Mouse (Mus musculus) fat pad, adult 2 months (tissue): ENCODE measurements around the gene Iqcf5.

Source experiments
- DNase-seq: peaks from one replicate; pipeline ENCODE4 v3.0.0-alpha.2; 2011; ENCODE audit warnings: low read depth, low spot score; ENCODE audit errors: extremely low read depth

Iqcf5 gene

DNA sequence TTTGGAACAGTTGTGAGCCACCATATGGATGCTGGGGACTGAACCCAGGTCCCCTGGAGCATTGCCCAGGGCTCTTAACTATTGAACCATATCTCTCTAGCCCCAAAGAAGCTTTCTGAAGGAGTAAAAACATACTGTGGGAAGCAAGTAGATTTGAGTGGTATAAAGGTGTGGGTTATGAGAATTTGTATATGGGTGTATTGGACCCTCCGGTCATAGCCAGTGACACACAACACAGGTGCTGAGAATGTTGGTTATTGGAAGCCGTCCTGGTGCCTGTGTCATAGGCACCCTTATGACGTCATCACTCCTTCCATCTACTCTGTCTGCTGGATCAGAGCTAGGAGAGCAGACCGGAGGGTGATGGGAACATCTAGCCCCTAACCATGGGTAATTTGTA, at the start of gene Iqcf5:
TSS of gene Iqcf5 (plus strand) at position 301 of the 400 bp plus-strand sequence.
- DNase-seq: no peak

DNA sequence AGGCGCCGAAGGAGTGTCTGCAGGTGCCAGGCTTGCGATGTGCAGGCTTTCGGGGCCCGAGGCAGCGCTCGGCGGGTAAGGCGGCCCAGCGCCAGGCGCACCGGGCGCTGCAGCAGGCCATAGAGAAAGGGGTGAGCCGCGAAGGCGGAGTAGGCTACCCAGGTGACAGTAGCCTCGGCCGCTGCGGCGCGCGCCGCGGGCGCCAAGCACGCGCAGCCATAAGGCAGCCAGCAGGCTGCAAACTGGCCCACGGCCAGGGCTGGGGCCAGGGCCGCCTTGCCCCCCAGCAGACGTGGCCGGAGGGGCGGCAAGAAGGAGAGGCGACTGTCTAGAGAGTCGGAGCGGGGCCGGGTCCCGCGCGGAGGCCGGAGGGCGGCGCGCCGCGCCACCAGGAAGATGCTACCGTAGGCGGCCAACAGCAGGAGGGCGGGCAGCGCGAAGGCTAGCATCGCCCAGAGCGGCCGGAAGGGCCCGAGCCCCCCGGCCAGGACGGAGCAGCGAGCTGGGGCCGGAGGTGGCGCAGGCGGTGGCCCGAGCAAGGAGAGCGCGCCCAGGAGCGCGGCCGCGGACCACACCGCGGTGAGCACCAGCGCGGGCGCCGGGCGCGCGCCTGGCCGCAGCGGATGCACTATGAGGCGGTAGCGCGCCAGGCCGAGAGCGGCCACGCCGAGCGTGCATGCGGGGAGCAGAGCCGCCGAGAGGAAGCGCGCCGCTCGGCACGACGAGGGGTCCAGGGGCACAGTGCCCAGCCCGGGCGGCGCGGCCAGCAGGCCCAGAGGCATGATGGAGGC, 49.4 kb upstream of the Iqcf5 start:
- DNase-seq: no peak

DNA sequence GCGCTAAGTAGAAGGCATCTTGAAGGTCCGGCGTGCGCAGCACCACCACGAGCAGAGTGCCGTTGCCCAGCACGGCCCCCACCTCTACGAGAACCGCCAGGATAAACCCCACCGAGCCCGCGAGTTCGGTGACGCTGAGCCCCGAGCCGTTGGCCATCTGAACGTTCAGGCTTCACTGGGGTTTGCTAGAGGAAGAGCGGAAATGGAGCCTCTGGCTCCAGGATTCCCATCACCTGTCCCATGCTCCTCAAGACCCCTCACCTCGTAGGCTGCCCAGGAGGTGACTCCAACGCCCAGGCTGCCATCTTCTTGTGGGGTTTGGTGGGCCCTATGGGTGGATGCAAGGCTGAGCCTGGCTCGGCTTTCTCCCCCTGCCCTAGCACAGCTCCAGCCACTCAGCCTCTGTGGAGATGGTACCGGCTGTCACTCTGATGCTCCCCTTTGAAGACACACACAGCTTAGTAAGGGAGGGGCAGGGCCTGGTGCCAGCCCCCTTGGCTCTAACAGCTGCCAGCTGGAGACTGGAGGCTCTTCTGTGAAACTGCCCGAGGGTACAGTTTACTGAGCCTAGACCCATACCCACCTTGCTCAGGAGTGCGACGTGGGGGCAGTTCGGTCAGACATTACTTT, 48.7 kb upstream of the Iqcf5 start, which contains the start of gene Gpr62:
TSS of gene Gpr62 (minus strand) at position 368 of the 630 bp plus-strand sequence.
- no peak for DNase-seq

GRCm38 (mm10) chr9:106466721-106467120, 47.7 kb upstream of the Iqcf5 start:
- DNase-seq: no peak

DNA sequence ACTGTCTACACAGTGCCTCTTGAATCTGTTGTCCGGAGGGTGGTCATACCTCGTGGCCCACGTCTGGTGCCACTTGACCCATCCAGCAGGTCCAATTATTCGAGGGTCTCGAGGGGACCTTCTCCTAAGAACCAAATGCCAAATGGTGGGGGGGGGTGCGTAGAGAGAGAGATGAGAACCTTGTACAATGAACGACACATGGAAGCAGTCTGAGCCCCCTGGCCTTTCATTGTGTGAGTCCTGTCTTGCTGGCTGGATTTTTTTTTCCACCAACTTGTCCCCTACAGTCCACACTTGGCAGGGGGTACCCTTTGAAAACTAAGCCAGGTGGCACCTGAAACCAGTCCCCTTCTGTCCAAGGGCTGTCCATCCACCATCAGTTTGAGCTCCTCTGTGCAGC, 46.6 kb upstream of the Iqcf5 start:
- DNase-seq: no peak

DNA sequence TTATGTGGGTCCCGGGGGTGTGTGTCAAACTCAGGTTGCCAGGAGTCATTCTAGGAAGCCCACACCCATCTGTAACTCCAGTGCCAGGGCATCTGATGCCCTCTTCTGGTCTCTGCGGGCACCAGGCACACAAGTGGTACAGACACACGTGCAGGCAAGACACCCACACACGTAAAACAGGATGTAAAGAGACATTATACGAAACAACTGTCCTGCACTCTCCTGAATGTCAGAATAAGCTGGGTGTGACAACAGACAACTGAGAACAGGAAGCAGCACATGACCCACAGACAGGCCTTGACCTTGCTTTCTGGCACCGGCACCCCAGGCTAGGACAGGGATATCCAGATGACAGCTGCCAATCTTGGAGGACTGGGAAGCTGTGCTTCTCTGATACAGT, 45.1 kb upstream of the Iqcf5 start:
- DNase-seq: no peak

DNA sequence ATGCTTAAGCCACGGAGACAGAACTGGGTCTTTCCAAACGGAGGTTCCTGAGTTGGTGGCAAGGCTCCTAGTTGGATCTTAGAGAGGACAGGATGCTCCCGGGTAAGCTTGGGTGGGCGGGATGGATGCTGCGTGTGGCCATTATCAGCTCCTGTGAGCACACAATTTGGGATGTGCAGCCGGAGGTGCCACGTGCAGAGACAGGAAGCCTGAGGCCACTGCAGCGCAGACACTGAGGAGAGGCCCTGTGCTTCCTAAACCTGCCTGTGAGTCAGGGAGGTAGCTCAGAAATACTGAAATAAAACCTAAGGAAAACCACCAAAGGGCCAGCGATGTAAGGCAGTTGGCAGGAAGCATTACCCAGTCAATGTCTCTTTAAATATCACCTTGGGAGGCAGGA, 44.6 kb upstream of the Iqcf5 start:
- DNase-seq: no peak

DNA sequence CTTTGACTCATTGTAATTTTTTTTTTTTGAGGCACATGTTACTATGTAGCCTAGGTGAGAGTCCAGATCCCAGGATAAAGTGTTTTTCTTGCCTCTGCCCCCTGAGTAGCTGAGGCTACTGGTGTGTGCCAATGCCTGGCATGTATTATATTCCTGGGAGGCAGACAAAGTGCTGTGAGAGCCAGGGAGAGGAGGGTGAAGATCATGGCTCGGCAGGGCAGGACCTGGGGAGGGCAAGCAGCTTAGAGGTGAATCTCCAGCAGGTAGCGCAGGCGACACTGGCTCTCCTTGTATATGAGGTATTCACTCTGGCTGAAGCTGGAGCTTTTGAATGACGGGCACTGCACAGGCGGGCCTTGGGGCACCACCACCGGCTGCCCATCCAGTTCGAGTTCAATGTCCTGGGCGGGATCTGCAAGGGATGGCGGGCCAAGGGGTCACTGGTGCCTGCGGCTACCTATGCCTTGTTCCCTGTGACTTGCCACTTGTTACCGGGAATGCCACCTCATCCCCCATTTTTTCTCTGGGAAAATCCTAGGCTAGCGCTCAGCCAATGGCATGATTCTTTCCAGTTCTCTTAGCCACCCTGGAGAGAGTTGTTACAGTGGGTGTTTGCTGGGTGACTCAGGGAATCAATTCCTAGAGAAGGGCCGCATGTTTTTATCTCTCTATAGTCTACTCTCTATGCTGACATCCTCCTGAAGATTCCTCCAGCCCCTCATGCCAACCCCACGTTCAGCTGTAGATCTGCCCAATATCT, 43.2 kb upstream of the Iqcf5 start:
- no peak for DNase-seq

DNA sequence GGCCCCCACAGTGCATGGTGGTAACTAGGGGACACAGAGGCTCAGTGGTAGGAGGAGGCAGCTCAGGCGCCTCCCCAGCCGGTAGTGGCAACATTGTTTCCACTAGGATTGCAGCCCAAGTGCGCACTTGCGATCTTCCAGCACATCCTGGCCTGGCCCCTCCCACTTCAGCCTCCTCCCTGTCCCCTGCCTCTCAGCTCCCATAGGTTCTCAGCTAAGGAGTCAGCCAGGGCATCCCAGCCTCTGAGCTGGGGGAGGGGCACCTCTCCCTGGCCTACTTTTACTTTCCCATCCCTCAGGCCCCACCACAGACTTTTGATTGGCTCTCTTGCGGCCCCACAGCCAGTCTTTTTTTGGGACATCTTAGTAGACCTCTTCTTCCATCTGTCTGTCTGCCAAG, 42.5 kb upstream of the Iqcf5 start:
- no peak for DNase-seq

DNA sequence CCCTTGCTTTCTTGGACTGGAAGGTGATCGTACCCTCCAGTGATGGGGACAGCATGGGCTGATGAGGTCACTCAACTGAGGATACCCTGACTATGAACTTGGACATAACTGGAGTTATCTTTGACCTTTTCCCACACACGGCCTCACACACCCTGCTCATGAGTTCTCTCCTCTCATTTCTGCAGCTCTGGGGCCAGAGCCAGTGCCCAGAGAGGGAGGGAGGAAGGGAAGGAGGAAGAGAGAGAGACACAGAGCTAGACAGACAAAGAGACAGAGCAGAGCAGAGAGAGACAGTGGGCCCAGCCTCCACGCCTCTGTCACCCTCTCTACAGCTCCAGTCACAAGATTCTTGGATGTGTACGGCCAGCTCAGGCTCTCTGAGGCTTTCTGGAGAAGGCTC, 42.1 kb upstream of the Iqcf5 start:
- no peak for DNase-seq

DNA sequence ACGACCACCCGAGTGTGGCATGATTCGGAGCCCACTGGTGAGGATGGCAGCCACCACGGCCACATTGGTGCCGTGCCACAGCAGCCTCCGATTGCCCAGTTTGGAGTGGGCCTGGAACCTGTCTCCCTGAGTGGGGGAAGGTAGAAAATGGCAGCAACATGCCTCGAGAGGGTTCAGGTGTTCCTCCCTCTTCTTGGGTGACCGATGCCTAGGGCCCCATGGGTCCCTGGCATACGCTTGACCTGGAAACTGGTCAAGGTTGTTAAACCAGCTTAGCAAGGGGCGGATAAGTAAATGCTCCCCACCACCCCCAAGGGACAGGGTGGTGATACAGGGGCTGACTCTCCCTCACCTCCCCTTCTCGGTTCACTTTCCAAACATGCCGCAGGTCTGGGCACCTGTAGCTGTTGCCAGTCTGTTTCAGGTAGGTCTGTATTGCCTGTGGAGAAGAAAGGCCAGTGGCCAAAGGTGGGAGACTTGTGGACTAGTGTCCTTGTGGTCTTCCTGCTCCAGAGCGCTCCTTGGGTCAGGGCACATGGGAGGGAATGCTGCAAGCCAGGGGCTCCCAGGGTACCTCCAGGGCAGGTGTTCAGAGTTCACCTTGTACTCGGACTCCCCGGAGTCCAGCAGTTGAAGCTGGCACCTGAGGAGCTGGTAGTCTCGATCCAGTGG, 41.2 kb upstream of the Iqcf5 start:
- no peak for DNase-seq

GRCm38 (mm10) chr9:106473753-106474105, 40.6 kb upstream of the Iqcf5 start:
- no peak for DNase-seq

GRCm38 (mm10) chr9:106474456-106474855, 39.9 kb upstream of the Iqcf5 start:
- DNase-seq: no peak

DNA sequence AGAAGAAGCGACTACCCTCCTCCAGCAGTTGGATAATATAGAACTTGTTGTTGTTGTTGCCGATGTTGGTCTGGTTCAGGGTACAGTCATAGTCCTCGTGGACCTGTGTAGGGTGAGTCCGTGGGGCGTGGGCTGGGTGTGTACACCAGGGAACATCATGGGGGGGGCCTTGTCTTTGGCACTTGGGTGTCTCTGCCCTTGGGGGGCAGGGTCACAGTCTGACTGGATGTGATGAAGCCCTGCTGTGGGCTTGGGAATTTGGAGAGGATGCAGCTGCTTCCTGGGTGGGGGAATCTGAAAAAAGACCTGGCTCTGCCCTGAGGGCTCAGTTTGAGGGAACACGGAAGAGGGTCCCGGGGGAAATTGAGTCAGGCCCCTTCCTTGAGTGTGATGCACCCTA, 39.3 kb upstream of the Iqcf5 start:
- no peak for DNase-seq

GRCm38 (mm10) chr9:106475663-106476001, 38.7 kb upstream of the Iqcf5 start, which contains the start of gene Rrp9:
TSS of gene Rrp9 (plus strand) at chr9:106475963.
- DNase-seq: no peak

- DNase-seq: no peak
Observed at GRCm38 (mm10) chr9:106476002-106476923, 38.1 kb upstream of the Iqcf5 start.

- peak; percentile 95 for DNase-seq
Observed at GRCm38 (mm10) chr9:106476924-106477484, 37.4 kb upstream of the Iqcf5 start, which contains the start of gene Parp3. TSS of gene Parp3 (minus strand) at chr9:106476949.

- DNase-seq: no peak
Observed at GRCm38 (mm10) chr9:106477649-106478048, 36.7 kb upstream of the Iqcf5 start.

DNA sequence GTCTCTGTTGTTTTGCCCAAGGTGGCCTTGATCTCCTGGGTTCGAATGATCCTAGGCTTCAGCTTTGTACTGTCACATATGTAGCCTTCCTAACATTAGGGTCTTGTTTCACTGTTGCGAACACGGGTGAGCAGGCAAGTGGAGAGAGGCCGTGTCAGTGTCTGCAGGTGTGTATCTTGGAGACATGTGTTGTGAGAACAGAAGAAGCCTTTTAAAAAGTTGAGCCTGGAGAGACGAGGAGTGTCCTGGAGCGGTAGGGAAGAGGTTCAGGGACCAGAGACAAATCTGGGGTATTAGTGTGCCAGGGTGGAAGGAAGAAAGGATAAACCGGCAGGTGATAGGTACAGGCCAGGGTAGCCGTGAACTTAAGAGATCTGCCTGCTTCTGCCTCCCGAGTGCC, 36.3 kb upstream of the Iqcf5 start:
- DNase-seq: no peak

DNA sequence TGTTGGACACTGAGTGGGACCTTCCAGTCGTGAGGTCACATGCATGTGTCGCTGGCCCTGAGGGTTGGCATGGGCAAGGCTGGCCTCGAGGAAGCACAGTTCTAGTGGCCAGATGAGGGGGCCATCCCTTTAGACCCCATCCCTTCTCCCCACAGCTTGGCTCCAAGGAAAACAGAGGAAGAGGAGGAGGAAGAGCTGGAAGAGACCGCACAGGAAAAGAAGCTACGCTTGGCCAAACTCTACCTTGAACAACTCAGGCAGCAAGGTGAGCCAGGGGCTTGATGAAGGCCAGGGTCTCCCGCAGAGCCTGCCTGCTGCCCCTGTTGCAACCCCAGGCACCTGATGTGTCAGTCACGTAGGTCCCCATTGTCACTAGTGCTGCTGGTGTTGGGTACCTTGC, 33.8 kb upstream of the Iqcf5 start:
- DNase-seq: no peak
